Mouse (Mus musculus) thymus, postnatal 0 days (tissue): ENCODE data around the gene Entpd5. TPM values are rescaled to one million over a fixed set of nuclear protein-coding genes. Genes with fewer than 3 reads are reported as not detected.

Source experiments
- DNase-seq: peaks from one replicate; pipeline ENCODE4 v3.0.0-alpha.2; 2015; ENCODE audit warnings: low spot score
- polyA plus RNA-seq: library from polyadenylated mRNA; unstranded; fragments of >200 nt; fragmentation: Nextera tagmentation; extraction: Ambion mirVana; gene quantifications from 2 replicates; pipeline ENCODE4 v1.2.1, GENCODE M21; 2015

Entpd5 gene
- 50.0 and 52.7 TPM in 2 replicates for polyA plus RNA-seq

GRCm38 (mm10) chr12:84408819-84409507 lies at the start of gene Entpd5, which contains the start of gene Bbof1:
TSS of gene Entpd5 (minus strand) at chr12:84409029.
TSS of gene Bbof1 (plus strand) at chr12:84409071.
- DNase-seq: peak; percentile 91

- DNase-seq: no peak
Measured at GRCm38 (mm10) chr12:84456911-84457310, 48.1 kb upstream of the Entpd5 start.

- no peak for DNase-seq
Measured at GRCm38 (mm10) chr12:84451801-84452200, 43.0 kb upstream of the Entpd5 start.

GRCm38 (mm10) chr12:84450718-84451646 lies 42.2 kb upstream of the Entpd5 start, which contains the start of the genes Aldh6a1 and Lin52:
TSS of gene Aldh6a1 (minus strand) at chr12:84451004.
TSS of gene Lin52 (plus strand) at chr12:84451422.
- peak; percentile 100 for DNase-seq

- no peak for DNase-seq
Measured at GRCm38 (mm10) chr12:84450351-84450717, 41.5 kb upstream of the Entpd5 start.

- DNase-seq: no peak
Measured at GRCm38 (mm10) chr12:84449887-84450286, 41.1 kb upstream of the Entpd5 start.

- no peak for DNase-seq
Measured at GRCm38 (mm10) chr12:84448181-84448580, 39.4 kb upstream of the Entpd5 start.

GRCm38 (mm10) chr12:84447386-84447785 lies 38.6 kb upstream of the Entpd5 start:
- DNase-seq: no peak

- no peak for DNase-seq
Measured at GRCm38 (mm10) chr12:84442526-84442925, 33.7 kb upstream of the Entpd5 start.

- no peak for DNase-seq
Measured at GRCm38 (mm10) chr12:84438697-84439096, 29.9 kb upstream of the Entpd5 start.

- no peak for DNase-seq
Measured at GRCm38 (mm10) chr12:84429825-84430224, 21.0 kb upstream of the Entpd5 start.

- DNase-seq: no peak
Measured at GRCm38 (mm10) chr12:84423990-84424389, 15.2 kb upstream of the Entpd5 start.

GRCm38 (mm10) chr12:84417605-84417922 lies 8.7 kb upstream of the Entpd5 start:
- no peak for DNase-seq

GRCm38 (mm10) chr12:84416834-84417604 lies 8.2 kb upstream of the Entpd5 start, which contains the start of gene Rnf113a2:
TSS of gene Rnf113a2 (plus strand) at chr12:84417196.
- DNase-seq: peak; percentile 94

- peak; percentile 86 for DNase-seq
Measured at GRCm38 (mm10) chr12:84407874-84408818, 683 bp downstream of the Entpd5 start.

GRCm38 (mm10) chr12:84407259-84407658 lies 1.6 kb downstream of the Entpd5 start:
- DNase-seq: no peak

- no peak for DNase-seq
Measured at GRCm38 (mm10) chr12:84404541-84404940, 4.3 kb downstream of the Entpd5 start.

- no peak for DNase-seq
Measured at GRCm38 (mm10) chr12:84402923-84403322, 5.9 kb downstream of the Entpd5 start.

GRCm38 (mm10) chr12:84400653-84401052 lies 8.2 kb downstream of the Entpd5 start:
- DNase-seq: no peak

GRCm38 (mm10) chr12:84400068-84400467 lies 8.8 kb downstream of the Entpd5 start:
- no peak for DNase-seq
